Mouse (Mus musculus): ENCODE results near the gene AC134908.4. TPM values are rescaled to one million over a fixed set of nuclear protein-coding genes. Genes with fewer than 3 reads are reported as not detected.
"Not testable (repeated sequence)": the region's sequence is repeated elsewhere in the genome, so short reads cannot be mapped to it uniquely, and the experiment has no call there.

The AC134908.4 gene
- polyA plus RNA-seq, 1 experiment from 2014 or later, result not detected

DNA sequence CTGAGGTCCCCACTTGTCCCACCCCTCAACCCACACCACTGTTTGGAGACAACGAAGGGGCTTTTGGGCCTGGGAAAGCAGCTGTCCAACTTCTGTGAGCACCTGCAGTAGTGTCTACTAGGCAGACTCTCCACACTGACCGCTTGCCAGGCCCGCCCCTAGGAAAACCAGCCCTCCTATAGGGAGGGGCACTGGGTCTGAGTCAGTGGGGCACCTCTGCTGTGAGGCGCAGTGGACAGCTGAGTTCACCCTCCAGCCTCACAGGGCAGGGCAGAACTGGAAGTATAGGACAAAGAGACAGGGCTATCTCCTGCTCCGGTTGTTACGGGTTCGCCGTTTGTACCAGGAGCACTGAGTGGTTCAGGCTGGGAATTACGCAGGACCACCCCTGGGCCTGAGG is 41.2 kb downstream of the AC134908.4 start, which contains the start of gene Msln:
Msln (minus strand) TSS at position 138 of the 400 bp plus-strand sequence.
- DNase-seq (ENCODE audit: low spot score) (no peak), ATAC-seq (replicated peaks; ENCODE audit: insufficient number of reproducible peaks, low FRiP score, low TSS enrichment, low read depth) (no peak)
- no peak within 1 kb of the TSS for H3K27ac ChIP-seq (replicated peaks; ENCODE audit: low read depth, low read length)
- no peaks in the 10 kb centered on the region for H3K36me3 ChIP-seq (replicated peaks; ENCODE audit: control insufficient read depth, insufficient read depth, low read depth, low read length)
- H3K4me2 ChIP-seq (ENCODE audit: low read depth, low read length), result no peak within 1 kb of the TSS
- no peak within 1 kb of the TSS for H3K9ac ChIP-seq (replicated peaks; ENCODE audit: low read length)
- no peak within 1 kb of the TSS for H3K4me3 ChIP-seq (ENCODE audit: low read depth, low read length)
- H3K9me3 ChIP-seq (replicated peaks; ENCODE audit: control insufficient read depth, low read length), result no peaks in the 10 kb centered on the region
- WGBS, result 80% methylated on average over 9 of the region's 9 CpGs
- no peaks in the 10 kb centered on the region for H3K4me1 ChIP-seq (ENCODE audit: control insufficient read depth, insufficient read depth, low read length)
- H3K27me3 ChIP-seq (ENCODE audit: control insufficient read depth, insufficient read depth, low read length), result no peaks in the 10 kb centered on the region

GRCm38 (mm10) chr17:25751446-25751845 is 44.0 kb downstream of the AC134908.4 start:
- ATAC-seq (replicated peaks; ENCODE audit: insufficient number of reproducible peaks, low FRiP score, low TSS enrichment, low read depth) (no peak), DNase-seq (ENCODE audit: low spot score) (no peak)
- Histone ChIP-seq H3K4me1 (ENCODE audit: control insufficient read depth, insufficient read depth, low read length) (no peaks in the 10 kb centered on the region), H3K9me3 (replicated peaks; ENCODE audit: control insufficient read depth, low read length) (no peaks in the 10 kb centered on the region), H3K4me3 (ENCODE audit: low read depth, low read length) (no peak overlapping the region), H3K27ac (replicated peaks; ENCODE audit: low read depth, low read length) (no peak overlapping the region), H3K9ac (replicated peaks; ENCODE audit: low read length) (no peak overlapping the region), H3K4me2 (ENCODE audit: low read depth, low read length) (no peak overlapping the region), H3K36me3 (replicated peaks; ENCODE audit: control insufficient read depth, insufficient read depth, low read depth, low read length) (no peaks in the 10 kb centered on the region), H3K27me3 (ENCODE audit: control insufficient read depth, insufficient read depth, low read length) (no peaks in the 10 kb centered on the region)
- WGBS, result 71% methylated on average over 5 of the region's 5 CpGs

DNA sequence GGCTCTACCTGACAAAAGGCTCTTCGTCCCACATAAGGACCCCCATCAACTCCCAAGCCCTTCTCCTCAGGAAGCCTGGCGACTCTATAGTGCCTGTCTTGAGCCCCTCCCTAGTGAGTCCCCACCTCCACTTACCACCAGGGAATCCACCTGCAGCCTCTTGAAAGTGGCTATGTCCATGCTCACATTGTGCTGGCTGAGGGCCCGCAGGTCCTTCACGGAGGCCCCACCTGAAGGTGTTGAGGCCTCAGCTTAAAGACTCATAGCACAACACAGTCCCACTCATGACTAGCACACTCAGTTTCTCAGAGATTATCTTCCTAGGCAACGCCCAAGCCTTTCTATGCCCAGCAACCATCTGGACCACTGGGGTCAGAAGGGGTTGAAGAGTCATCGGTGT is 46.1 kb downstream of the AC134908.4 start:
- Histone ChIP-seq H3K9me3 (replicated peaks; ENCODE audit: control insufficient read depth, low read length) (no peaks in the 10 kb centered on the region), H3K36me3 (replicated peaks; ENCODE audit: control insufficient read depth, insufficient read depth, low read depth, low read length) (no peaks in the 10 kb centered on the region), H3K27me3 (ENCODE audit: control insufficient read depth, insufficient read depth, low read length) (no peaks in the 10 kb centered on the region), H3K4me1 (ENCODE audit: control insufficient read depth, insufficient read depth, low read length) (no peaks in the 10 kb centered on the region), H3K9ac (replicated peaks; ENCODE audit: low read length) (no peak overlapping the region), H3K4me2 (ENCODE audit: low read depth, low read length) (no peak overlapping the region), H3K4me3 (ENCODE audit: low read depth, low read length) (no peak overlapping the region), H3K27ac (replicated peaks; ENCODE audit: low read depth, low read length) (no peak overlapping the region)
- no peak for DNase-seq (ENCODE audit: low spot score)
- no peak for ATAC-seq (replicated peaks; ENCODE audit: insufficient number of reproducible peaks, low FRiP score, low TSS enrichment, low read depth)
- 86% methylated on average over 6 of the region's 6 CpGs for WGBS

DNA sequence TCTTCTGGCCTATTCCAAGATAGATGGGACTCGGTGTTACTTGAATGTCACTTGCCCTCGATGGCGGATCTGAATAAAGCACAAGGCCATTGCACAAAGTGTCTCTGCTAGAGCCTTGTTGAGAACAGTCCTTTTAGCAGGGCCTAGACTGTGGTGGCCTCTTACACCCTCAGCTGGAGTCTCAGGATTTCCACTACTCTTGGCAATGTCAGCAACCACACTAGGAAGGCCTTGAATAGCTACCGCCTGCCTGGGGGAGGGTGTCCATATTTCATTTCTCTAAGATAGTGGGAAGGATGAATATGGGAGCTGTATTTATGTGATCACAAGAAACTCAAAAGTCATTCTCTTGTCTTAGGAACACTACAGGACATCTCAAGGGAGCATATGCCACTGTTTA is 47.2 kb downstream of the AC134908.4 start:
- H3K36me3 ChIP-seq (replicated peaks; ENCODE audit: control insufficient read depth, insufficient read depth, low read depth, low read length), result no peaks in the 10 kb centered on the region
- DNase-seq (ENCODE audit: low spot score), result no peak
- WGBS, result 97% methylated on average over 4 of the region's 4 CpGs

GRCm38 (mm10) chr17:25744311-25744710 is 51.1 kb downstream of the AC134908.4 start:
- Histone ChIP-seq H3K27me3 (ENCODE audit: control insufficient read depth, insufficient read depth, low read length) (no peaks in the 10 kb centered on the region), H3K9me3 (replicated peaks; ENCODE audit: control insufficient read depth, low read length) (no peaks in the 10 kb centered on the region), H3K4me3 (ENCODE audit: low read depth, low read length) (no peak overlapping the region), H3K27ac (replicated peaks; ENCODE audit: low read depth, low read length) (no peak overlapping the region), H3K9ac (replicated peaks; ENCODE audit: low read length) (no peak overlapping the region), H3K4me2 (ENCODE audit: low read depth, low read length) (no peak overlapping the region), H3K36me3 (replicated peaks; ENCODE audit: control insufficient read depth, insufficient read depth, low read depth, low read length) (no peaks in the 10 kb centered on the region), H3K4me1 (ENCODE audit: control insufficient read depth, insufficient read depth, low read length) (no peaks in the 10 kb centered on the region)
- no peak for DNase-seq (ENCODE audit: low spot score)
- WGBS, result 78% methylated on average over 10 of the region's 10 CpGs
- ATAC-seq (replicated peaks; ENCODE audit: insufficient number of reproducible peaks, low FRiP score, low TSS enrichment, low read depth), result no peak

More for the DNA sequence above, 47.2 kb downstream of the AC134908.4 start:
- Histone ChIP-seq H3K9me3 (replicated peaks; ENCODE audit: control insufficient read depth, low read length) (no peaks in the 10 kb centered on the region), H3K4me2 (ENCODE audit: low read depth, low read length) (no peak overlapping the region), H3K27me3 (ENCODE audit: control insufficient read depth, insufficient read depth, low read length) (no peaks in the 10 kb centered on the region), H3K9ac (replicated peaks; ENCODE audit: low read length) (no peak overlapping the region), H3K4me3 (ENCODE audit: low read depth, low read length) (no peak overlapping the region), H3K27ac (replicated peaks; ENCODE audit: low read depth, low read length) (no peak overlapping the region), H3K4me1 (ENCODE audit: control insufficient read depth, insufficient read depth, low read length) (no peaks in the 10 kb centered on the region)
- ATAC-seq (replicated peaks; ENCODE audit: insufficient number of reproducible peaks, low FRiP score, low TSS enrichment, low read depth), result no peak

GRCm38 (mm10) chr17:25743831-25744230 is 51.6 kb downstream of the AC134908.4 start:
- Histone ChIP-seq H3K4me1 (ENCODE audit: control insufficient read depth, insufficient read depth, low read length) (no peaks in the 10 kb centered on the region), H3K4me2 (ENCODE audit: low read depth, low read length) (no peak overlapping the region), H3K9me3 (replicated peaks; ENCODE audit: control insufficient read depth, low read length) (no peaks in the 10 kb centered on the region), H3K9ac (replicated peaks; ENCODE audit: low read length) (no peak overlapping the region), H3K4me3 (ENCODE audit: low read depth, low read length) (no peak overlapping the region), H3K27ac (replicated peaks; ENCODE audit: low read depth, low read length) (no peak overlapping the region), H3K27me3 (ENCODE audit: control insufficient read depth, insufficient read depth, low read length) (no peaks in the 10 kb centered on the region), H3K36me3 (replicated peaks; ENCODE audit: control insufficient read depth, insufficient read depth, low read depth, low read length) (no peaks in the 10 kb centered on the region)
- no peak for DNase-seq (ENCODE audit: low spot score)
- ATAC-seq (replicated peaks; ENCODE audit: insufficient number of reproducible peaks, low FRiP score, low TSS enrichment, low read depth), result no peak
- 92% methylated on average over 9 of the region's 9 CpGs for WGBS

GRCm38 (mm10) chr17:25741471-25741870 is 54.0 kb downstream of the AC134908.4 start:
- not testable (repeated sequence) for H3K27ac ChIP-seq (replicated peaks; ENCODE audit: low read depth, low read length); H3K4me2 ChIP-seq (ENCODE audit: low read depth, low read length); ATAC-seq (replicated peaks; ENCODE audit: insufficient number of reproducible peaks, low FRiP score, low TSS enrichment, low read depth); DNase-seq (ENCODE audit: low spot score); H3K36me3 ChIP-seq (replicated peaks; ENCODE audit: control insufficient read depth, insufficient read depth, low read depth, low read length); H3K9me3 ChIP-seq (replicated peaks; ENCODE audit: control insufficient read depth, low read length); H3K4me3 ChIP-seq (ENCODE audit: low read depth, low read length); H3K4me1 ChIP-seq (ENCODE audit: control insufficient read depth, insufficient read depth, low read length); H3K9ac ChIP-seq (replicated peaks; ENCODE audit: low read length); H3K27me3 ChIP-seq (ENCODE audit: control insufficient read depth, insufficient read depth, low read length)
- WGBS, result 75% methylated on average over 12 of the region's 12 CpGs
